In genomic region chr4:83379746-83380145, GRCm38 (mm10) we compare ENCODE assay signal across 23 mouse cellular contexts. TPM values are rescaled to one million over a fixed set of nuclear protein-coding genes. Genes with fewer than 3 reads are reported as not detected.
A peak's percentile ranks its signal among the peaks of the same experiment; 100 is the strongest.
DNase-seq lines count a peak whose midpoint lies in the region; ATAC-seq and TF ChIP-seq lines count a peak whose summit lies in the region.
"Had no signal": no experiment of that assay in that cellular context is flagged by ENCODE, and none has a peak within 500 bp of the region (broad histone marks: within the 10 kb centered on the region; RNA-seq: fewer than 3 reads in every experiment).

No protein-coding gene starts in this region.

- no peak for DNase-seq in lung, postnatal 0 days (ENCODE audit: low spot score)
- no peak for DNase-seq in lung, adult 2 months
- DNase-seq in stomach, postnatal 0 days (ENCODE audit: low spot score), result no peak
- no peak for DNase-seq in thymus, postnatal 4 days
- DNase-seq: cerebellum, adult 11 months; cerebellum, adult 2 months; cerebellum, postnatal 10 days; forebrain, postnatal 0 days; gastrocnemius, adult 2 months; gastrocnemius, postnatal 14 days; heart, adult 18-20 months; heart, postnatal 14 days; heart, postnatal 4 days had no signal

- H3K9me3 ChIP-seq in lung, postnatal 0 days (ENCODE audit: low read length), result no peaks in the 10 kb centered on the region
- no peaks in the 10 kb centered on the region for H3K9me3 ChIP-seq in stomach, postnatal 0 days (ENCODE audit: control insufficient read depth, low read length)
- H3K9me3 ChIP-seq in midbrain, embryonic 16.5 days (replicated peaks; ENCODE audit: control insufficient read depth, low read length, poor library complexity, severe bottlenecking), result no peaks in the 10 kb centered on the region
- H3K9me3 ChIP-seq: heart, embryonic 10.5 days; heart, embryonic 13.5 days; hindbrain, embryonic 12.5 days; hindbrain, embryonic 15.5 days had no signal

- no peak overlapping the region for H3K4me2 ChIP-seq in lung, postnatal 0 days (replicated peaks; ENCODE audit: low read depth, low read length)
- H3K4me2 ChIP-seq in stomach, postnatal 0 days (replicated peaks; ENCODE audit: low read depth), result no peak overlapping the region
- no peak overlapping the region for H3K4me2 ChIP-seq in midbrain, embryonic 16.5 days (ENCODE audit: low read length)
- H3K4me2 ChIP-seq: heart, embryonic 13.5 days; hindbrain, embryonic 12.5 days; hindbrain, embryonic 15.5 days had no signal

- ATAC-seq in lung, postnatal 0 days, result no peak
- ATAC-seq in stomach, postnatal 0 days (ENCODE audit: low FRiP score, low TSS enrichment), result no peak
- ATAC-seq in midbrain, embryonic 16.5 days, result no peak
- ATAC-seq: CD4-positive, CD25-positive, alpha-beta regulatory T cell, adult 4 months; forebrain, embryonic 14.5 days; forebrain, postnatal 0 days; intestine, postnatal 0 days had no signal

- no peaks in the 10 kb centered on the region for H3K36me3 ChIP-seq in lung, postnatal 0 days (ENCODE audit: insufficient read depth, low read length)
- no peaks in the 10 kb centered on the region for H3K36me3 ChIP-seq in stomach, postnatal 0 days (ENCODE audit: control insufficient read depth, insufficient read depth, low read length)
- no peaks in the 10 kb centered on the region for H3K36me3 ChIP-seq in midbrain, embryonic 16.5 days (ENCODE audit: control insufficient read depth, insufficient read depth, low read length)
- H3K36me3 ChIP-seq: heart, embryonic 10.5 days; heart, embryonic 13.5 days; hindbrain, embryonic 12.5 days; hindbrain, embryonic 15.5 days had no signal

- H3K27ac ChIP-seq in lung, postnatal 0 days (ENCODE audit: low read length), result 0 out of 2 replicates have a peak overlapping the region, but pooled peaks have one; percentile 9
- H3K27ac ChIP-seq in brown adipose tissue, adult 24 weeks (replicated peaks; ENCODE audit: low read depth, low read length), result peak overlapping the region; percentile 91
- H3K27ac ChIP-seq in stomach, postnatal 0 days (replicated peaks), result peak overlapping the region; percentile 59; the same call in 1 of the 2 replicates
- no peak overlapping the region for H3K27ac ChIP-seq in midbrain, embryonic 16.5 days (ENCODE audit: low read length)
- H3K27ac ChIP-seq: gastrocnemius, adult 2 months; heart, embryonic 10.5 days; heart, embryonic 13.5 days; hindbrain, embryonic 12.5 days; hindbrain, embryonic 15.5 days had no signal

- no peaks in the 10 kb centered on the region for H3K27me3 ChIP-seq in lung, postnatal 0 days (replicated peaks; ENCODE audit: insufficient read depth, low read length)
- H3K27me3 ChIP-seq in stomach, postnatal 0 days (ENCODE audit: control insufficient read depth, insufficient read depth, low read length), result no peaks in the 10 kb centered on the region
- no peaks in the 10 kb centered on the region for H3K27me3 ChIP-seq in midbrain, embryonic 16.5 days (ENCODE audit: control insufficient read depth, insufficient read depth, low read depth, low read length)
- H3K27me3 ChIP-seq: heart, embryonic 13.5 days; hindbrain, embryonic 12.5 days; hindbrain, embryonic 15.5 days; Patski had no signal

- TF ChIP-seq POLR2A in lung, adult 2 months (IDR thresholded peaks at IDR 0.05; ENCODE audit: borderline replicate concordance, extremely low read depth, low read depth, low read length), result no peak

- no peak for TF ChIP-seq EP300 in lung, postnatal 0 days (IDR thresholded peaks at IDR 0.05)
- TF ChIP-seq EP300 in stomach, postnatal 0 days (optimal IDR thresholded peaks at IDR 0.05), result no peak

- H3K4me3 ChIP-seq in lung, postnatal 0 days (ENCODE audit: low read depth, low read length), result no peak overlapping the region
- no peak overlapping the region for H3K4me3 ChIP-seq in lung, adult 2 months (replicated peaks; ENCODE audit: extremely low read depth, low read depth, low read length)
- no peak overlapping the region for H3K4me3 ChIP-seq in brown adipose tissue, adult 24 weeks (ENCODE audit: insufficient read depth, low read depth, low read length)
- no peak overlapping the region for H3K4me3 ChIP-seq in stomach, postnatal 0 days (ENCODE audit: low read depth, low read length)
- H3K4me3 ChIP-seq in midbrain, embryonic 16.5 days (ENCODE audit: low read depth, low read length), result no peak overlapping the region
- H3K4me3 ChIP-seq: gastrocnemius, adult 2 months; heart, embryonic 10.5 days; heart, embryonic 13.5 days; hindbrain, embryonic 12.5 days; hindbrain, embryonic 15.5 days had no signal

- no peak for TF ChIP-seq CTCF in lung, postnatal 0 days (IDR thresholded peaks at IDR 0.05)
- TF ChIP-seq CTCF in lung, adult 2 months (IDR thresholded peaks at IDR 0.05; ENCODE audit: insufficient read depth, low read length), result no peak
- TF ChIP-seq CTCF in stomach, postnatal 0 days (IDR thresholded peaks at IDR 0.05; ENCODE audit: low read depth), result no peak

- H3K4me1 ChIP-seq in lung, postnatal 0 days (ENCODE audit: insufficient read depth, low read depth, low read length), result no peaks in the 10 kb centered on the region
- H3K4me1 ChIP-seq in lung, adult 2 months (ENCODE audit: control insufficient read depth, insufficient read depth, low read length), result no peaks in the 10 kb centered on the region
- H3K4me1 ChIP-seq in brown adipose tissue, adult 24 weeks (ENCODE audit: control insufficient read depth, insufficient read depth, insufficient read length, low read length), result peaks cover 3% of the 10 kb centered on the region
- H3K4me1 ChIP-seq in stomach, postnatal 0 days (replicated peaks; ENCODE audit: control insufficient read depth, insufficient read depth), result no peaks in the 10 kb centered on the region
- no peaks in the 10 kb centered on the region for H3K4me1 ChIP-seq in midbrain, embryonic 16.5 days (ENCODE audit: control insufficient read depth, insufficient read depth, low read length)
- H3K4me1 ChIP-seq: heart, embryonic 10.5 days; hindbrain, embryonic 12.5 days; hindbrain, embryonic 15.5 days had no signal

- H3K9ac ChIP-seq in lung, postnatal 0 days (replicated peaks; ENCODE audit: low read depth), result no peak overlapping the region
- H3K9ac ChIP-seq in stomach, postnatal 0 days (ENCODE audit: low read length), result no peak overlapping the region
- H3K9ac ChIP-seq in midbrain, embryonic 16.5 days (ENCODE audit: low read depth, low read length), result no peak overlapping the region
- H3K9ac ChIP-seq: forebrain, postnatal 0 days; heart, embryonic 13.5 days; hindbrain, embryonic 12.5 days; hindbrain, embryonic 15.5 days had no signal

- 84% methylated on average over 6 of the region's 6 CpGs for WGBS in lung, postnatal 0 days
- WGBS in lung, adult 2 months, result 83% methylated on average over 6 of the region's 6 CpGs
- 87% methylated on average over 6 of the region's 6 CpGs for WGBS in stomach, postnatal 0 days
- 89% methylated on average over 6 of the region's 6 CpGs for WGBS in midbrain, embryonic 16.5 days

RNA-seq across cellular contexts. Expression of gene Snapc3, which starts 37.8 kb away (rescaled TPM):
- 21.5 and 24.5 TPM in 2 replicates for polyA plus RNA-seq in lung, postnatal 0 days (2015; fragmentation: Nextera tagmentation; extraction: Ambion mirVana)
- 15.0 and 18.9 TPM in 2 replicates for polyA plus RNA-seq in lung, adult 2 months (2012; rRNA removed)
- 9.6 TPM in 2 replicates for polyA plus RNA-seq in brown adipose tissue, adult 24 weeks (2012; ENCODE audit: insufficient read depth, insufficient read length, missing spikeins)
- 14.7 and 16.6 TPM in 2 replicates for polyA plus RNA-seq in stomach, postnatal 0 days (2015; fragmentation: Nextera tagmentation; extraction: Ambion mirVana)
- 64.9 and 75.5 TPM in 2 replicates for polyA plus RNA-seq in midbrain, embryonic 16.5 days (2015; fragmentation: Nextera tagmentation; extraction: Ambion mirVana)

RNA-seq across cellular contexts. Expression of gene Ttc39b, which starts 55.7 kb away (rescaled TPM):
- 6.7 and 7.5 TPM in 2 replicates for polyA plus RNA-seq in lung, postnatal 0 days (2015; fragmentation: Nextera tagmentation; extraction: Ambion mirVana)
- polyA plus RNA-seq in lung, adult 2 months (2012; rRNA removed), result 4.0 and 7.1 TPM in 2 replicates
- 3.6 and 5.5 TPM in 2 replicates for polyA plus RNA-seq in brown adipose tissue, adult 24 weeks (2012; ENCODE audit: insufficient read depth, insufficient read length, missing spikeins)
- polyA plus RNA-seq in stomach, postnatal 0 days (2015; fragmentation: Nextera tagmentation; extraction: Ambion mirVana), result 14.0 and 15.7 TPM in 2 replicates
- 5.9 and 7.1 TPM in 2 replicates for polyA plus RNA-seq in midbrain, embryonic 16.5 days (2015; fragmentation: Nextera tagmentation; extraction: Ambion mirVana)
